Mouse (Mus musculus) lung, postnatal 4 days (tissue): ENCODE results near the gene Dnah17.
A peak's percentile ranks its signal among the peaks of the same experiment; 100 is the strongest.

Source experiments
- DNase-seq, 2 experiments: peaks; one replicate each; pipeline ENCODE4 v3.0.0; 2021

Gene Dnah17

GRCm38 (mm10) chr11:118085176-118085575 is 45.3 kb downstream of the Dnah17 start:
- DNase-seq: peak in 1 of 2 experiments; percentile 49

GRCm38 (mm10) chr11:118084266-118084665 is 46.2 kb downstream of the Dnah17 start:
- no peak for DNase-seq

DNA sequence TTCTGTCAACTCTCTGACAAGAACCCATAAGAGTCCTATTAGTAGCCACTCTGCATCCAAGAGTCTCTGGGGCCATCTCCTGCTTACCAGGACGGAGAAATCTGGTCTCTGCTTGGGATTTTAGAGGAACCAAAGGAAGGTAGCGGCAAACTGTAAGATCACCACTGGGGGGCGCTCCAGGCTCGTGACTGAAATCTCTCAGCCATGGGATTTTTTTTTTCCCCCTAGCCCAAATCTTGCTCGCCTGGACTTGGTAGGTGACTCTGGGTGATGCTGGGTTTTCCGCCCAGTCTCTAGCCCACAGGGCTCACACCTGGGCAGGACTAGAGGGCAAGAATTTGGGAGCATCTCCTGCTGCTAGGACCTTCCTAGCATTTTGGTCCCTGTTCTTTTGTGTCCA is 46.6 kb downstream of the Dnah17 start:
- peak; percentile 66 to 80 for DNase-seq

- no peak for DNase-seq
Measured at GRCm38 (mm10) chr11:118082294-118082693, 48.1 kb downstream of the Dnah17 start.

DNA sequence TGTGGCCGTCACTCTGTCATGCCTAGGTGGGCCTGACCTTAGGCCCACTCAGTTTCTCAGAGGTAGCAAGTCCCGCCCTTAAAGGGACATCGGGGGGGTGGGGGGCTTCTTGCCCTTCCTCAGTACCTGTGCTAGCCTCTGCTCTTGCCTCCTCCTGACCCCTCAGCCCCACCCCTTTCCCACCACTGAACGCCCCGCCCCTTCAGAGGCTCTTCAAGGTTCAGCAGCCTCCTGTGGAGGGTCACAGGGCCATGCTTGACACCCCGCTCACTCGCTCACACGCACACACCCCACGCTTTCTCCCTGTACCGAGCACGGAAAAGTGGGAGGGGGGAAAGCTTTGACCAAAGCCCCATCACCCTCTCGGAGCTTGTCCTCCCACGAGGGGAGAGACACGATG is 50.7 kb downstream of the Dnah17 start:
- DNase-seq: no peak

DNA sequence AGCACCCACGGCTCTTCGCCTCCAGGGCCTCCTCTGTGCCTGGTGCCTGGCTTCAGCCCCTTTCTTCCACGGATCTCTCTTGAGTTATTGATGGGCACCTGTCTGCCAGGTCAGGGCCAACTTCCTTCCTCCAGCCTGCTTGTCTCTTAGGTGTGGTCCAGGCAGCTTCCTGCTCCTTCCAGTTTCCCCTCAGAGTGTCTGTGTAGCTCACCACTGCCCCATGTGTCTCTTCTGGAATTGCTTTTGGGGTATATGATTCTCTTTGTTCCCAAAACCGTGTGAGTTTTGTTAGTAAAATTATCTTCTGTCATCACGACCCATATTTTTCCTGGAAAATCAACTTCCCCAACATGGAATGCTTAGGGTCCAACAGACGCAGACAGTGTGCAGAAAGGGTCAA is 53.5 kb downstream of the Dnah17 start:
- no peak for DNase-seq

DNA sequence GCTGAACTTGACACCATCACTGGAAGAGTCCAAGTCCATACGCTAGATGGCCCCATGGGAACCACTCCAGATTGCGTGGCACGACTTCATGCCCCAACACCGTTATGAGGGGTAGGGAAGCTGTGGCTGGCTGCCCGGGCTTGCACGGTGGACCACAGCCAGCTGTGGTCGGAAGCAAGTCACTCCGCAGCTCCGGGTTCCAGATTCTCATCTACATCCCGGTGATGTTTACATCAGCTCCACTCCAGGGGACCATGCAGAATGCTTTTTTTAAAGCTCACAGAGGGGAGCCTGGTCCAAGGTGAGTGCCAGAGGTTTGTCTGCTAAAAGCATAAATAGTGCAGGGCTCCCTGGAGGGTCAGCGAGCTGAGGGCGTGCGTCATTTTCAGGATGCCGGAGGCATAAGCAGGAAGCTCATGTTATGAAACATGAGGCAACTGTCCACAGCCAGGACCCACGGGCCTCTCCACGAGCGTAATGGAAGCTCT is 55.4 kb downstream of the Dnah17 start:
- peak; percentile 81 to 91 for DNase-seq

DNA sequence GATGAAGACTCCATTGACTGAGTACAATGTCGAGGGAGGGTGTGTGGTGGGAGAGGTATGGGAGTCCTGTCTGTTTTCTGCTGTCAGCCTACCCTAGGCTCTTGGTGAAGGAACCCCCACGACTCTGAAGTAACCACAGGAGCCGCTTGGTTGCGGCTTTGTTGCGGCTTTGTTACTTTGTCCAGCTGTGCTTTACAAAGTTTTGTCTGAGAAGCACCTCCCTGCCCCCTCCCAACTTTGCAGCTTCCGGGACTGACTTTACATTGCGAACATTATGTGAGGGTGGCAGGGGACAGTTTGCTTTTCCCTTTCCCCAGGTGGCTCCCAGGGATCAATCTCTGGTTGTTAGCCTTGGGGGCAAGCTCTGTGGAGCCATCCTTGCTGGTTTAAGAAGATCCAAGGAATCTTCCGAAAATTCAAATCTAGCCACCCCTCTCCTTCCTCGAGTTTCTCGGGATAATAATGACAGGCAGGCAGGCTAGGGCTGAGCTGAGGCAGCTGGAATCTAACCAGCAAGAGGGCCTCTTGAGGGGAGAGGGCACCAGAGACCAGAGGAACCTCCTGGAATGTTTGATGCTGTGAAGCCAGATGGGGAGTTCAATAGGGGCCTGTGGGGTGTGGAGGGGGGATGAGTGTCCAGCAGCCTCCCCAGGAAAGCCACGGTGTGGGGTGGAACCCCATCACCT is 59.1 kb downstream of the Dnah17 start:
- DNase-seq: peak; percentile 37 to 72

GRCm38 (mm10) chr11:118068812-118069332 is 61.6 kb downstream of the Dnah17 start:
- no peak for DNase-seq

DNA sequence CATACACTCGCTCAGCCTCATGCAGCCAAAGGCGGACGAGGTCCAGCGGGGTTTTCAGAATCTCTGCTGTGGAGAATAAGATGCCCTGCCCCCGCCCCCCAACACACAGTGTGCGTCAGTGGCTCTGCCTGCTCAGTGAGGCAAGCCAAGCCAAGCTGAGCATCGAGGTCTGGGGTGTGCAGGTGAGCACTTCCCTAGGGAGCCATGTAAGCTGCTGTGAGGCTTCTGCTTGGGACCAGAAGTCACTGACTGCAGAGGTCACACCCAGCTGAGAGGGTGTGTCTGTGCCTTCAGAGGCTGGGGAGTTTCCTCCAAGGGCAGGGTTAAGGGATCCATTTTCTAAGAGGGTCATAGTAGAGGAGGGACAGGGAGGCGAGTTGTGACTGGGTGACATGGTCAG is 62.8 kb downstream of the Dnah17 start:
- DNase-seq: no peak

DNA sequence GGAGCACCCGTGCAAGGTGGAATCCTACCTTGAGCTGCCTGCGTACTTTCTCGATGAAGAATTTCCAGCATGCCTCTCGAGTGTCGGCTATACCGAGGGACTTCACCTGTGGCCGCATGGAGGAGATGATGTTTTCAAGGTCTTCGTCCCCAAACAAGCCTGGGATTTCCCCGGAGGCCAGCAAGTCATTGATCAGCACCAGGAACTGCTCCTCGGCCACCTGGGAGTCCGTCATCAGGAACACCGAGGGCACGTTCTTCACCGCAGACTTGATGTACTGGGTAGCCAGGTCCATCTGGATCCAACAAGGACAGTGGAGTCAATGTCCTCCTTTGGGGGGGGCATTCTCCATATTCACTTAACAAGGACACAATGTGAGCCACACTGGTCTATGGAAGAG is 70.4 kb downstream of the Dnah17 start:
- DNase-seq: no peak

- no peak for DNase-seq
Measured at GRCm38 (mm10) chr11:118058872-118059271, 71.6 kb downstream of the Dnah17 start.

- DNase-seq: no peak
Measured at GRCm38 (mm10) chr11:118058367-118058766, 72.1 kb downstream of the Dnah17 start.

DNA sequence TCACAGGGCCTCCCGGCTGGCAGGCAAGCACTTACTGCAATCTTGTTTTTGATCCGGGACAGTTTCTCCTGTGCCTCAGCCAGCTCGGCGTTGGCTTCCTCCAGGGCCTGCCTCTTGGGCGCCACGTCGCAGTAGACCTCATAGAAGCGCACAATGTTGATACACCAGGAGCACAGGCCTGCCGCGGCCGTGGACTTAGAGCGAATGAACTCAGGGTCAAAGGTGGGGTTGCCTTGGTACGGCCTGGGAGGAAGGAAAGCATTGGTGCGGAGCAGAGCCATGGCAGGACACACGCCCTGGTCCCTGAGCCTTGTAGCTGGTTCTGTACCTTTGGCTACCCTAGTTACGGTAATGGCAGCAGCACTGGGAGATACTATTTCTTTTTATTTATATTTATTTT is 80.3 kb downstream of the Dnah17 start:
- no peak for DNase-seq

DNA sequence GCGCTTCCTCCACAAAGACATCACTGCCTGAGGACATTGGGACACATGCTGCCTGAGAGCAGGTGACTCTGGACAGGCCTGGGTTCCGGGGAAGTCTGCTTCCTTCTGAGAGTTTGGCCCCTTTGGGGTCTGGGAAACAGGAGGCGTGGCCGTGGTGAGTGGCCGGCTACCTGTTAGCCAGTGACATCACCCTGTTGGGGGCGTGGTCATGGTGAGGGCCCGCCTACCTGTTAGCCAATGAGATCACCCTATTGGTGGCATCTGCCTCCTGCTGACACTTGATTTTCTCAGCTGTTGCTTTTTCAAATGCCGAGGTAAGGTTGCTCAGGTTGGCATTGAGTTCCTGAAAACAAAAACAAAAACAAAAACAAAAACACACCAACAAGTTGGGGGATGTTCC is 80.8 kb downstream of the Dnah17 start:
- DNase-seq: no peak

DNA sequence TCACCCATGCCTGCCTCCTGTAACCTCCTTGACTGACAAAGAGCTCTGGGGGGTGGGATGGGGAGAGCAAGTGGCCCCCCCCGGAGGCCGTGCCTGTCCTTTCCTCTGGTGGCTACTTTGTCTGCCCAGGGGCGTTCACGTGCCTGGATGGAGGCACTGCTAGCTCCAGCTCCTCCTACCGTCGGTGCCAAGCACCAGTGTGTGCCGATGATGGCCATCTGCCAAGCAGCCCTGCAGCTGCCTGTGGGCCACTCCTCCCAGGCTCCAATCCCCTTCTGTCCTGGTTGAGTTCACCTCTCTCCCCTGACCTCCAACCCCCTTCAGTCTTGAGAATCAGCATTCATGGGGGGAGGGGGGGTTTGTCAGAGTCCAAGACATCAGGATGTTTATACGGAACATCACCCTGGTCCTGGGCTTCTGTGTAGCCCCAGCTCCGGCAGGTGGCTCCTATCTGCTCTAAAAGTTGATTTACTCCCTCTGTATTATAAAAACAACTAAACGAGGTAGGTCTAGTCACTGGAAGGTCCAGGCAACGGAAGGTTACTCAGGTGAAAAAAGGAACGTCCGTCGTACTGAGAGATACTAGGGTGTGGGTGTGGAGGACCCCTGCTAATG is 87.0 kb downstream of the Dnah17 start:
- DNase-seq: peak; percentile 49 to 68

- no peak for DNase-seq
Measured at GRCm38 (mm10) chr11:118042791-118043190, 87.6 kb downstream of the Dnah17 start.

DNA sequence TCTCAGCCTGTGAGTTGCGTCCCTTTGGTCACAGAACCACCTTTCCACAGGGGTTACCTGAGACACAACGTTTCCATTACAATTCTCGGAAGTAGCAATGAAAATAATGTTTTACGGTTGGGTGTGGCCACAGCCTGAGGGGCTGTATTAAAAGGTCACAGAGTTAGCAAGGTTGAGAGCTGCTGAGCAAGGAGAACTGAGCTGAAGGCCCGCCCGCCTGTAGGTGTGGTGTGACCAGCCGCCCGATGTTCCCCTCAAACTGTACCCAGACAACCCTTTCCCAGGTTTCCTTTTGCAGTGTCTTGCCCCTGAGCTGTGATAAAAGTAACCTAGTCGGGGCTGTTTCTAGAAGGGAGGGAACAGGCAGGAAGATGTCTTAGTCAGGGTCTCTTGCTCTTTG is 95.4 kb downstream of the Dnah17 start:
- no peak for DNase-seq

GRCm38 (mm10) chr11:118034395-118034794 is 96.0 kb downstream of the Dnah17 start:
- DNase-seq: no peak

- no peak for DNase-seq
Measured at GRCm38 (mm10) chr11:118031134-118031533, 99.3 kb downstream of the Dnah17 start.

DNA sequence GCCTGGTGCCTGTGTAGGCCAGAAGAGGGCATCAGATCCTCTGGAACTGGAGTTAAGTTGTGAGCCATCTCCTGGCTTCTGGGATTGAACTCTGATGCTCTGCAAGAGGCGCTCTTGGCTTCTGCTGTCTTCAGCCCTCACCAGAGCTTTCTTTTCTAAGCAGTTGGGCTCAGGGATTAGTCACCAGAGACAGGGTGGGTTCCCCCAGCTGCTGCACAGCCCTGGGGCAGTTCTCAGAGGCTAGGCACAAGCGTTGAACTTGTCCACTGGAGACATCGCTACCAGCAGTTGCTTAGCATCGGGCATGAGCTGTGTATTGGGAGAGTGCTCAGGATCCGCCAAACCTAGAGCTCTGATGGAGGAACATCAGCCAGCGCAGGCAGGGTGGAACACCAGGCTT is 101.3 kb downstream of the Dnah17 start:
- no peak for DNase-seq

DNA sequence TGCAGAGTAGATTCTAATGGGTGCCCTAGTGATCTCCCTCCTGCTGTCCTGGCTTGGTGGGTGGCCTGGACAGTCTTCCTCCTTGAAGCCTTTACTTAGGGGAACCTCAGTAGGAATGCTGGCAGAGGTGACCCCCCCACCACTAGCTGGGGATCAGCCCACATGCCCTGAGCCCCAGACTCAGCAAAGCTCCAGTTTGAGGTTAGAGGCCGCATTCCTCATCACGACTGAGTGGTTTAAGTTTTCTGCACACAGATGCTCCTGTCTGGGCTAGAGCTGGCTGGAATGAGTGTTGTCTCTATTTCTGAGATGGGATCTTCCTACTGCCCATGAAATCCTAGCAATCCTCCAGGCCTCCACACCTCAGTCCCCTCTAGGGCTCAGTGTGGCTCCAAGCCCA is 106.3 kb downstream of the Dnah17 start:
- DNase-seq: no peak

GRCm38 (mm10) chr11:118023475-118023874 is 107.0 kb downstream of the Dnah17 start:
- no peak for DNase-seq

- peak; percentile 71 to 84 for DNase-seq
Measured at GRCm38 (mm10) chr11:118021806-118022205, 108.6 kb downstream of the Dnah17 start.
